Mouse (Mus musculus): ENCODE measurements around the gene Eps15. TPM values are rescaled to one million over a fixed set of nuclear protein-coding genes. Genes with fewer than 3 reads are reported as not detected.
A peak's percentile ranks its signal among the peaks of the same experiment; 100 is the strongest.

Gene Eps15
- polyA plus RNA-seq, 1 experiment from 2014 or later: 27.9 TPM

GRCm38 (mm10) chr4:109245016-109245620 is 35.0 kb upstream of the Eps15 start:
- H3K4me1 ChIP-seq (ENCODE audit: control insufficient read depth, insufficient read depth, low read length): no peaks in the 10 kb centered on the region
- WGBS: 81% methylated on average over 6 of the region's 6 CpGs
- no peak overlapping the region for H3K9ac ChIP-seq (ENCODE audit: low read depth, low read length)
- H3K27me3 ChIP-seq (replicated peaks; ENCODE audit: control insufficient read depth, insufficient read depth, low read length): no peaks in the 10 kb centered on the region
- no peak for ATAC-seq
- H3K4me3 ChIP-seq (ENCODE audit: low read length): no peak overlapping the region
- no peaks in the 10 kb centered on the region for H3K9me3 ChIP-seq (ENCODE audit: control insufficient read depth, low read length)
- H3K36me3 ChIP-seq (ENCODE audit: control insufficient read depth, insufficient read depth, low read length): no peaks in the 10 kb centered on the region
- no peak overlapping the region for H3K27ac ChIP-seq (ENCODE audit: low read length)
- no peak overlapping the region for H3K4me2 ChIP-seq (ENCODE audit: low read depth, low read length)

- WGBS: 44% methylated on average over 3 of the region's 3 CpGs
- H3K4me2 ChIP-seq (ENCODE audit: low read depth, low read length): no peak overlapping the region
- no peak overlapping the region for H3K27ac ChIP-seq (ENCODE audit: low read length)
- H3K9me3 ChIP-seq (ENCODE audit: control insufficient read depth, low read length): no peaks in the 10 kb centered on the region
- H3K9ac ChIP-seq (ENCODE audit: low read depth, low read length): no peak overlapping the region
- no peaks in the 10 kb centered on the region for H3K4me1 ChIP-seq (ENCODE audit: control insufficient read depth, insufficient read depth, low read length)
- ATAC-seq: no peak
- no peak overlapping the region for H3K4me3 ChIP-seq (ENCODE audit: low read length)
- H3K27me3 ChIP-seq (replicated peaks; ENCODE audit: control insufficient read depth, insufficient read depth, low read length): no peaks in the 10 kb centered on the region
- H3K36me3 ChIP-seq (ENCODE audit: control insufficient read depth, insufficient read depth, low read length): no peaks in the 10 kb centered on the region
Measured at GRCm38 (mm10) chr4:109251605-109252004, 28.5 kb upstream of the Eps15 start.

GRCm38 (mm10) chr4:109252199-109252598 is 27.9 kb upstream of the Eps15 start:
- WGBS: 79% methylated on average over 4 of the region's 4 CpGs
- no peak for ATAC-seq
- Histone ChIP-seq H3K27ac (ENCODE audit: low read length) (no peak overlapping the region), H3K27me3 (replicated peaks; ENCODE audit: control insufficient read depth, insufficient read depth, low read length) (no peaks in the 10 kb centered on the region), H3K9me3 (ENCODE audit: control insufficient read depth, low read length) (no peaks in the 10 kb centered on the region), H3K9ac (ENCODE audit: low read depth, low read length) (no peak overlapping the region), H3K4me1 (ENCODE audit: control insufficient read depth, insufficient read depth, low read length) (no peaks in the 10 kb centered on the region), H3K4me3 (ENCODE audit: low read length) (no peak overlapping the region), H3K4me2 (ENCODE audit: low read depth, low read length) (no peak overlapping the region), H3K36me3 (ENCODE audit: control insufficient read depth, insufficient read depth, low read length) (no peaks in the 10 kb centered on the region)

GRCm38 (mm10) chr4:109253664-109254151 is 26.4 kb upstream of the Eps15 start:
- H3K4me2 ChIP-seq (ENCODE audit: low read depth, low read length): no peak overlapping the region

GRCm38 (mm10) chr4:109254511-109254910 is 25.6 kb upstream of the Eps15 start:
- H3K4me2 ChIP-seq (ENCODE audit: low read depth, low read length): no peak overlapping the region
- H3K9ac ChIP-seq (ENCODE audit: low read depth, low read length): no peak overlapping the region
- no peaks in the 10 kb centered on the region for H3K36me3 ChIP-seq (ENCODE audit: control insufficient read depth, insufficient read depth, low read length)
- H3K27me3 ChIP-seq (replicated peaks; ENCODE audit: control insufficient read depth, insufficient read depth, low read length): no peaks in the 10 kb centered on the region
- H3K4me1 ChIP-seq (ENCODE audit: control insufficient read depth, insufficient read depth, low read length): no peaks in the 10 kb centered on the region
- no peak overlapping the region for H3K4me3 ChIP-seq (ENCODE audit: low read length)
- WGBS: 77% methylated on average over 5 of the region's 5 CpGs
- no peak overlapping the region for H3K27ac ChIP-seq (ENCODE audit: low read length)
- no peaks in the 10 kb centered on the region for H3K9me3 ChIP-seq (ENCODE audit: control insufficient read depth, low read length)
- ATAC-seq: no peak

More at GRCm38 (mm10) chr4:109253664-109254151, 26.4 kb upstream of the Eps15 start:
- Histone ChIP-seq H3K27me3 (replicated peaks; ENCODE audit: control insufficient read depth, insufficient read depth, low read length) (no peaks in the 10 kb centered on the region), H3K9ac (ENCODE audit: low read depth, low read length) (no peak overlapping the region), H3K4me1 (ENCODE audit: control insufficient read depth, insufficient read depth, low read length) (no peaks in the 10 kb centered on the region), H3K27ac (ENCODE audit: low read length) (peak overlapping the region; percentile 46), H3K9me3 (ENCODE audit: control insufficient read depth, low read length) (no peaks in the 10 kb centered on the region), H3K4me3 (ENCODE audit: low read length) (no peak overlapping the region), H3K36me3 (ENCODE audit: control insufficient read depth, insufficient read depth, low read length) (no peaks in the 10 kb centered on the region)
- peak; percentile 55; the same call in 1 of the 2 replicates for ATAC-seq
- WGBS: 40% methylated on average over 11 of the region's 11 CpGs

- Histone ChIP-seq H3K27ac (ENCODE audit: low read length) (no peak overlapping the region), H3K9me3 (ENCODE audit: control insufficient read depth, low read length) (no peaks in the 10 kb centered on the region), H3K36me3 (ENCODE audit: control insufficient read depth, insufficient read depth, low read length) (no peaks in the 10 kb centered on the region), H3K27me3 (replicated peaks; ENCODE audit: control insufficient read depth, insufficient read depth, low read length) (no peaks in the 10 kb centered on the region), H3K4me3 (ENCODE audit: low read length) (no peak overlapping the region), H3K9ac (ENCODE audit: low read depth, low read length) (no peak overlapping the region), H3K4me1 (ENCODE audit: control insufficient read depth, insufficient read depth, low read length) (no peaks in the 10 kb centered on the region), H3K4me2 (ENCODE audit: low read depth, low read length) (no peak overlapping the region)
- no peak for ATAC-seq
- 58% methylated on average over 2 of the region's 2 CpGs for WGBS
Measured at GRCm38 (mm10) chr4:109255321-109255720, 24.7 kb upstream of the Eps15 start.

- no peaks in the 10 kb centered on the region for H3K36me3 ChIP-seq (ENCODE audit: control insufficient read depth, insufficient read depth, low read length)
- ATAC-seq: no peak
- 84% methylated on average over 11 of the region's 11 CpGs for WGBS
Measured at GRCm38 (mm10) chr4:109255727-109256417, 24.2 kb upstream of the Eps15 start.

GRCm38 (mm10) chr4:109256791-109257190 is 23.3 kb upstream of the Eps15 start:
- peak; percentile 43; the same call in 1 of the 2 replicates for ATAC-seq
- Histone ChIP-seq H3K4me1 (ENCODE audit: control insufficient read depth, insufficient read depth, low read length) (no peaks in the 10 kb centered on the region), H3K9me3 (ENCODE audit: control insufficient read depth, low read length) (no peaks in the 10 kb centered on the region), H3K9ac (ENCODE audit: low read depth, low read length) (no peak overlapping the region), H3K36me3 (ENCODE audit: control insufficient read depth, insufficient read depth, low read length) (no peaks in the 10 kb centered on the region), H3K4me3 (ENCODE audit: low read length) (no peak overlapping the region), H3K27ac (ENCODE audit: low read length) (no peak overlapping the region), H3K27me3 (replicated peaks; ENCODE audit: control insufficient read depth, insufficient read depth, low read length) (no peaks in the 10 kb centered on the region), H3K4me2 (ENCODE audit: low read depth, low read length) (no peak overlapping the region)
- WGBS: 83% methylated on average over 6 of the region's 6 CpGs

More at GRCm38 (mm10) chr4:109255727-109256417, 24.2 kb upstream of the Eps15 start:
- no peaks in the 10 kb centered on the region for H3K27me3 ChIP-seq (replicated peaks; ENCODE audit: control insufficient read depth, insufficient read depth, low read length)
- H3K9me3 ChIP-seq (ENCODE audit: control insufficient read depth, low read length): no peaks in the 10 kb centered on the region
- no peak overlapping the region for H3K4me2 ChIP-seq (ENCODE audit: low read depth, low read length)
- no peak overlapping the region for H3K4me3 ChIP-seq (ENCODE audit: low read length)
- H3K27ac ChIP-seq (ENCODE audit: low read length): no peak overlapping the region
- H3K9ac ChIP-seq (ENCODE audit: low read depth, low read length): no peak overlapping the region
- no peaks in the 10 kb centered on the region for H3K4me1 ChIP-seq (ENCODE audit: control insufficient read depth, insufficient read depth, low read length)

- no peak overlapping the region for H3K9ac ChIP-seq (ENCODE audit: low read depth, low read length)
- no peaks in the 10 kb centered on the region for H3K4me1 ChIP-seq (ENCODE audit: control insufficient read depth, insufficient read depth, low read length)
- H3K27ac ChIP-seq (ENCODE audit: low read length): no peak overlapping the region
- H3K36me3 ChIP-seq (ENCODE audit: control insufficient read depth, insufficient read depth, low read length): no peaks in the 10 kb centered on the region
- H3K9me3 ChIP-seq (ENCODE audit: control insufficient read depth, low read length): no peaks in the 10 kb centered on the region
- ATAC-seq: no peak
- H3K27me3 ChIP-seq (replicated peaks; ENCODE audit: control insufficient read depth, insufficient read depth, low read length): no peaks in the 10 kb centered on the region
- no peak overlapping the region for H3K4me2 ChIP-seq (ENCODE audit: low read depth, low read length)
- no peak overlapping the region for H3K4me3 ChIP-seq (ENCODE audit: low read length)
Measured at GRCm38 (mm10) chr4:109257639-109258038, 22.4 kb upstream of the Eps15 start.
